Mouse (Mus musculus) heart, postnatal 0 days (tissue): Measurements from ENCODE around the gene R3hcc1l.

Experiments used
- CTCF ChIP-seq: IDR thresholded peaks from 2 replicates; pipeline ENCODE4 v1.5.1; 2016; ENCODE audit warnings: antibody characterized with exemption, control low read depth, low read depth
- EP300 ChIP-seq: IDR thresholded peaks from 2 replicates; pipeline ENCODE4 v1.6.1; 2016; ENCODE audit warnings: antibody characterized with exemption, low read depth

DNA sequence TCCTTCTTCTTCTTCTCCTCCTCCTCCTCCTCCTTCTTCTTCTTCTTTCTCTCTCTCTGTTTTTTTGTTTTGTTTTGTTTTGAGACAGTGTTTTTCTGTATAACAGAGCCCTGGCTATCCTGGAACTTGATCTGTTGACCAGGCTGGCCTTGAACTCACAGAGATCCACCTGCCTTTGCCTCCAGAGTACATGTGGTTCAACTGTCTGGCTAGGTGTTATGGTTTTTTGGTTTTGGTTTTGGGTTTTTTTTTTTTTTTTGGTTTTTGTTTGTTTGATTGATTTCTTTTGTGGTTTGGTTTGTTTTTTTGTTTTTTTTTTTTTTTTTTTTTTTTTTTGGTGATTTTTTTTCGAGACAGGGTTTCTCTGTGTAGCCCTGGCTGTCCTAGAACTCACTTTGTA is 58.3 kb downstream of the R3hcc1l start:
- no peak for TF ChIP-seq CTCF
- TF ChIP-seq EP300 = no peak
